Mouse (Mus musculus) hindlimb bud, embryonic 11.5 days (tissue): ENCODE measurements around the gene Coro2a.

Experiments
- DNase-seq: peaks from one replicate; pipeline ENCODE4 v3.0.0-alpha.2; 2012; ENCODE audit warnings: low read depth, low spot score; ENCODE audit errors: extremely low spot score

The Coro2a gene

DNA sequence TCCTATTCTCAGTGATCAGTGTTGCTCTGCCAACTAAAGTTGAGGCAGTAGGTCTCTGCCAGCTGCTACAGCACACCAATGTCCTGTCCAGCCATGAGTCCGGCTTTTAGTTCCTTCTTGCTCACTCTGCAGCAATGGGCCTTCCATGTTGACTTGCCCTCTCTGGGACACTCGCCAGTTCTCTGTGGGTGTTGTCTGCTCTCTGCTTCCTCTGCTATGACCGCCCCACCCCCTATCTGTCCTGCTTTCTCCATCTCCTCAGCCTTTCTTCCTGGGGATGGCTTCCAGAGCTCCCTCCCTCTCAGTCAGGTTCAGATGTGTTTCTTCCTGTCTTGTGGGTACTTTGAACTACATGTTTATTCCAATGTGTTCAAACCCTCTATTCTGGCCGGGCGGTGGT is 114.7 kb downstream of the Coro2a start:
- DNase-seq, result no peak
